Mouse (Mus musculus) forebrain, embryonic 11.5 days (tissue): Measurements from ENCODE around the gene Zbtb43. TPM values are rescaled to one million over a fixed set of nuclear protein-coding genes. Genes with fewer than 3 reads are reported as not detected.

Source experiments
- ATAC-seq: fragments of 200-750 bp; cut with Nextera tagmentation; replicated peaks from 2 replicates; pipeline ENCODE4 v1.8.0; 2017; ENCODE audit warnings: moderate TSS enrichment; ENCODE audit not compliant: low FRiP score
- DNase-seq: peaks from one replicate; pipeline ENCODE4 v3.0.0-alpha.2; 2017; ENCODE audit warnings: low spot score
- H3K27ac ChIP-seq: fragments of 300-500 bp; sonication (generic); 2 replicates; pipeline ENCODE4 v1.5.1; 2014; ENCODE audit warnings: low read depth, low read length
- H3K27me3 ChIP-seq: fragments of 300-500 bp; sonication (generic); 2 replicates; pipeline ENCODE4 v1.6.1; 2014; ENCODE audit warnings: mild to moderate bottlenecking, low read length, mixed read lengths; ENCODE audit not compliant: control insufficient read depth, insufficient read depth
- H3K36me3 ChIP-seq: fragments of 300-500 bp; sonication (generic); 2 replicates; pipeline ENCODE4 v1.6.1; 2014; ENCODE audit warnings: mild to moderate bottlenecking, low read length, moderate library complexity, mixed read lengths; ENCODE audit not compliant: control insufficient read depth, insufficient read depth
- H3K4me1 ChIP-seq: fragments of 300-500 bp; sonication (generic); replicated peaks from 2 replicates; pipeline ENCODE4 v1.6.1; 2014; ENCODE audit warnings: low read length, mixed read lengths; ENCODE audit not compliant: control insufficient read depth, insufficient read depth
- H3K4me2 ChIP-seq: fragments of 300-500 bp; sonication (generic); 2 replicates; pipeline ENCODE4 v1.6.1; 2014; ENCODE audit warnings: low read depth, mild to moderate bottlenecking, low read length, moderate library complexity, mixed read lengths; ENCODE audit not compliant: severe bottlenecking
- H3K4me3 ChIP-seq: fragments of 300-500 bp; sonication (generic); 2 replicates; pipeline ENCODE4 v1.5.1; 2014; ENCODE audit warnings: low read depth, low read length
- H3K9ac ChIP-seq: fragments of 300-500 bp; sonication (generic); 2 replicates; pipeline ENCODE4 v1.6.1; 2014; ENCODE audit warnings: low read length
- H3K9me3 ChIP-seq: fragments of 300-500 bp; sonication (generic); 2 replicates; pipeline ENCODE4 v1.6.1; 2016; ENCODE audit warnings: low read length, mixed read lengths; ENCODE audit not compliant: control insufficient read depth
- WGBS: fragments of 180-500 bp; shearing (Covaris S2); extraction: QIAGEN DNeasy Blood & Tissue Kit; methylation state at CpG from one replicate; pipeline ENCODE4 v1.1.7; 2014; 5-methylcytosine and 5-hydroxymethylcytosine counted together
- polyA plus RNA-seq: library from polyadenylated mRNA; unstranded; fragments of >200 nt; fragmentation: Nextera tagmentation; extraction: Ambion mirVana; gene quantifications from 2 replicates; pipeline ENCODE4 v1.2.1, GENCODE M21; 2014

The Zbtb43 gene
- polyA plus RNA-seq, 1 experiment from 2014 or later = 23.7 TPM

DNA sequence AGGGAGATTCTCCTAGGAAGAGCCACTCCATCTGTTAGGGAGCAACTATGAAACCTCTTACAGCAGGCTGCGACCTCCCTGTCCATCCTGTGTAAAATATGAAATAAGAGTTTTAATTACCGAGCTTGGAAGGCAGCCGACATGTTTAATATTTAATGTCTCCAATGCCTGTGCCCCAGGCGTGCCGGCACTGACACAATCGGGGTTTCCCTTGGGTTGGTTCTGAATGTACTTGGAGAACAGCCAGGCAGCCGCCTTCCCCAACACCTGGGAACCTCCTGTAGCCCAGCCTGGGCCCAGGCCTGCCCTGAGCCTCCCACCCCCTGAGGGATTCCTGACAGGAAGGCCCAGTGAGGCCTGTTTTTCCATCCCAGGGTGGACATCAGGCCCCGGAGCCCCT lies 19.0 kb upstream of the Zbtb43 start:
- DNase-seq (no peak), ATAC-seq (no peak)
- no peaks in the 10 kb centered on the region for H3K9me3 ChIP-seq
- no peak overlapping the region for H3K9ac ChIP-seq
- H3K4me3 ChIP-seq = no peak overlapping the region
- H3K4me2 ChIP-seq = no peak overlapping the region
- H3K27me3 ChIP-seq = peaks cover 2% of the 10 kb centered on the region; the same call in 1 of the 2 replicates
- H3K4me1 ChIP-seq = no peaks in the 10 kb centered on the region
- 84% methylated on average over 8 of the region's 8 CpGs for WGBS
- H3K27ac ChIP-seq = no peak overlapping the region
- H3K36me3 ChIP-seq = no peaks in the 10 kb centered on the region

DNA sequence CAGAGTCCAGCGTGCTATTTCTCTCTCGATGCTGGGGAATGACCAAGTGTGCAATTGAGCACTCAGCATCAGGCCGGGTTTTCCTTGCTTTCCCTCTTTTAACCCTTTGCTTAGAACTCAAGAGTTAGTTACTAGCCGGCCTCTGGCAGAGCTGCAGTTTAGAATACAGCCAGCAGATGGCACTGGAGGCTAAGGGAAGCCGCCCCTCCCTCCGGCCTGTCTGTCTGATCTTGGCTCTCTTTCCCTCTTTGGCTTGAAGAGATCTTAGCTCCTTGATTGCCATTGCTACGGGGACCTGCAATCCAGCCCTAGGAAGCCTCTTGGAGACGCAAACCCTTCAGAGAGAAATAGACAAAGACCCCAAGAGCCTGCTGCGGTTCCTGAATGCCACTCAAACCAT lies 18.5 kb upstream of the Zbtb43 start:
- no peak overlapping the region for H3K4me2 ChIP-seq
- 7% methylated on average over 9 of the region's 9 CpGs for WGBS
- no peak overlapping the region for H3K27ac ChIP-seq
- no peak overlapping the region for H3K4me3 ChIP-seq
- H3K9me3 ChIP-seq = no peaks in the 10 kb centered on the region
- H3K9ac ChIP-seq = no peak overlapping the region
- ATAC-seq = no peak
- peaks cover 2% of the 10 kb centered on the region; the same call in 1 of the 2 replicates for H3K27me3 ChIP-seq
- DNase-seq = peak; percentile 87
- no peaks in the 10 kb centered on the region for H3K36me3 ChIP-seq
- no peaks in the 10 kb centered on the region for H3K4me1 ChIP-seq

DNA sequence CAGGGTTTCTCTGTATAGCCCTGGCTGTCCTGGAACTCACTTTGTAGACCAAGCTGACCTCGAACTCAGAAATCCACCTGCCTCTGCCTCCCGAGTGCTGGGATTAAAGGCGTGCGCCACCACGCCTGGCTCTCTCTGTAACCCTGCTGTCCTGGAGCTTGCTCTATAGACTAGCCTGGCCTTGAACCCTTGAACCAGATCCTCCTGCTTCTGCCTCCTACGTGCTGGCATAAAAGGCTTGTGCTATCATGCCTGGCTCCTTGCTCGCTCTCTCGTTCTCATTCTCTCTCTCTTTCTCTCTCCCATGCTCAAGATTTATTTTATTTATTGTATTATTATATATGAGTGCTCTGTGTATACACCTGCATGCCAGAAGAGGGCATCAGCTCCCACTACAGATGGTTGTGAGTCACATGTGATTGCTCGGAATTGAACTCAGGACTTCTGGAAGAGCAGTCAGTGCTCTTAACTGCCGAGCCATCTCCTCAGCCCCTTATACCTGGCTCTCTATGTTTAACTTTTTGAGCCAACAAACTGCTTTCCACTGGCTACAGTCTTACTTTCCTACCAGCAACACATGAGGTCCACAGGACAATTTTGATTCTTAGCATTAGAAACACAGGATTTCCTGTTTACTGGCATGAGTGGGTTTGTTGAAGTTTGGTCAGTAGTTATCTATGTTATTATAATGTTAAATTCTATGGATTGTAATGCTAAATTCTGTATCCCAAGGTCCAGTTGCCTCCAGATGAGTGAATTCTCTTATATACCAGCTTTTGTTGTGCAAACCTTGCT lies 9.8 kb upstream of the Zbtb43 start:
- Histone ChIP-seq H3K27me3 (no peaks in the 10 kb centered on the region), H3K9ac (no peak overlapping the region), H3K4me3 (no peak overlapping the region), H3K4me1 (no peaks in the 10 kb centered on the region), H3K36me3 (no peaks in the 10 kb centered on the region), H3K27ac (no peak overlapping the region), H3K9me3 (no peaks in the 10 kb centered on the region), H3K4me2 (no peak overlapping the region)
- ATAC-seq = no peak
- no peak for DNase-seq
- WGBS = 90% methylated on average over 10 of the region's 10 CpGs

DNA sequence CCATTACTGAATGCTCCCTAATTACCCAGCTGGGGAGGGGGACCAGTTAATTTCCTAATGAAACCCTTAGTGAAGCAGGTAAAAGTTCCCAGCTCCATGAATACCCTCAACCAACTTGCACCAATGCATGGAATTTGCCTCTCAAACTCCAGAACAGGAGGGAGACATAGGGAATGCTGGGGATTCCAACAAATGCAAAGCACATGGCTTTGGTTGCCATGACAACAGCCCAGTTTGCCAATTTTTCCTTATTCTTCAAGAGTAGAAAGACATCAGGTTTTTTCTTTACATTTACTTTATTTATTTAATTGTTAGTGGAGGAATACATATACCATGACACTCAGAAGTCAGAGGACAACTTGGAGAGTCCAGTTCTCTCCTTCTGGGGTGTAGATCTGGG lies 7.6 kb upstream of the Zbtb43 start:
- ATAC-seq (no peak), DNase-seq (no peak)
- H3K4me2 ChIP-seq = no peak overlapping the region
- no peak overlapping the region for H3K27ac ChIP-seq
- no peaks in the 10 kb centered on the region for H3K9me3 ChIP-seq
- no peak overlapping the region for H3K4me3 ChIP-seq
- no peaks in the 10 kb centered on the region for H3K36me3 ChIP-seq
- H3K27me3 ChIP-seq = no peaks in the 10 kb centered on the region
- H3K4me1 ChIP-seq = no peaks in the 10 kb centered on the region
- H3K9ac ChIP-seq = no peak overlapping the region

DNA sequence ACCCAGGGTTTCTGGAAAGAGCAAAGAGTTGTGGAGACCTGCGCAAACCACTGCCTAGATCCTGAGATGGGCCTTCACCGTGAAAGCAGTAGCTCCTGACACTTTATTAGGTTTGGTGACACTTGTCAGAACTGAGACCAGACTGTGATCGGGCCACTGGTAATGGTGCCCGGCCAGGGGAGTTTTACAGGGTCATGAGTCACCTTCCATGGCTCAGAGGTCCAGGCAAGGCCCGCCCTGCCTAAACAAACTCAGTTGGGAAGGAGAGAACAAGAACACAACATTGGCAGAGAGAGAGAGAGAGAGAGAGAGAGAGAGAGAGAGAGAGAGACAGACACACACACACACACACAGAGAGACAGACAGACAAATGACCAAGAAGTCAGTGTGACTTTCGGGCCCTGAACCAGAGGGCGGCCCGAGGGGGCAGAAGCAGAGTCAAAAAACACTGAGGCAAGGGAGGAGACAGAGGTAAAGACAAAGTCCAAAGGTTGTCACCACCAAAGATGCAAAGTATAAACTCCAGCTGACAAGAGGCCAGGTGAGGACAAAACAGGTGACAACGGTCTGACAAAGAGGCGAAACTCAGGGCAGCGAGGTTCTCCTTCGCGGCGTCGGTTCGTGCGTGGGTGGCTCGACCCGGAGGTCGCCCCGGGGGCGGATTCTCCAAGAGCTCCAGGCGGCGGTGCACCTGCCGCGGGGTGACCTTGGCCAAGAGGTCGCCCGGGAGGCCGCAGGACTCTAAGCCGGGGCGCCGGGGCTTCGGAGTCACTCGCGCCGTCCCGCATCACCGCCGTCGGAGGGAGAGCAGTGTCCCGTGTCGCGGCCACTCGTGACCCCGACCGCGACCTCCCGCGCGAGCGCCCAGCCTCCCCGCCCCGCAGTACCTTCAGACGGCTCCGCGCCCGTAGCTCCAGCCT lies 553 bp downstream of the Zbtb43 start:
- DNase-seq = peak; percentile 58
- 7% methylated on average over 57 of the region's 57 CpGs for WGBS
- peaks cover 9% of the 10 kb centered on the region; the same call in 1 of the 2 replicates for H3K4me1 ChIP-seq
- no peaks in the 10 kb centered on the region for H3K36me3 ChIP-seq
- no peak; the same call in 1 of the 2 replicates for ATAC-seq
- no peaks in the 10 kb centered on the region for H3K27me3 ChIP-seq
- H3K27ac ChIP-seq = no peak overlapping the region
- H3K4me2 ChIP-seq = peak overlapping the region; percentile 83
- H3K9ac ChIP-seq = peak overlapping the region; percentile 86
- H3K9me3 ChIP-seq = no peaks in the 10 kb centered on the region
- H3K4me3 ChIP-seq = peak overlapping the region; percentile 97

DNA sequence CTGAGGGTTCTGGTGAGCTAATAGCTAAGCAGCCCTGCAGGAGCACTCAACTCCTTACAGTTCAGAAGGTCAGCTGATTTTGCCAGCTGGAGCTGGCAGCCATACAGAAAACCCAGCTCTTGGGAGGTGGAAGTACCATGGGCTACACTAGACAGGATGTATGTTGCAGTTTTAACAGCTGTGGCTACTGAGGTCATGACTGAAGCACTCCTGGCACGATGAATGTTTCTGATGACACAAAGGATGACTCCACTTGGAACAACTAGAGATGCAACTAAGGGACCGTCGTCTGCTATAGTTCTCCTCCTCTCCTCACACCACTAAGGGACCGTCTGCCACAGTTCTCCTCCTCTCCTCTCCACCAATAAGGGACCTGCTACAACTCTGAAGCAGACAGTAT lies 2.4 kb downstream of the Zbtb43 start:
- Histone ChIP-seq H3K9ac (no peak overlapping the region), H3K4me1 (peaks cover 9% of the 10 kb centered on the region; the same call in 1 of the 2 replicates)
- WGBS = 81% methylated on average over 4 of the region's 4 CpGs

DNA sequence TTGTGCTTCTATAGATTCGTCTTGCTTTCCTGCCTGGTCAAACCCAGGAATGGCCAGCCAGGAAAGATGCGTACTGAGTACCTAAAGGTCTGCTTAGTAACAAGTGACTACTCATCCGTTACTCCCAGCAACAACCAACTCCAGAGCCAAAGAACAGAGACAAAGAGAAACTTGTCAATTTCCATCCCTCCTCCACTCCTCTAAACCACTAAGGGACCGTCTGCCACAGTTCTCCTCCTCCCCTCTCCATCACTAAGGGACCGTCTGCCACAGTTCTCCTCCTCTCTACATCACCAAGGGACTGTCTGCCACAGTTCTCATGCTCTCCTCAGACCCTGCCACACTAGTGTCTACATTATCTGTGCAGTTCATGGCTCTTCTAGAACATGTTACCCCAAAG lies 3.1 kb downstream of the Zbtb43 start:
- Histone ChIP-seq H3K9ac (no peak overlapping the region; the same call in 1 of the 2 replicates), H3K4me2 (no peak overlapping the region), H3K36me3 (no peaks in the 10 kb centered on the region), H3K9me3 (no peaks in the 10 kb centered on the region), H3K4me3 (no peak overlapping the region), H3K27ac (no peak overlapping the region), H3K4me1 (peaks cover 9% of the 10 kb centered on the region; the same call in 1 of the 2 replicates), H3K27me3 (no peaks in the 10 kb centered on the region)
- no peak for ATAC-seq
- WGBS = 72% methylated on average over 5 of the region's 5 CpGs
- no peak for DNase-seq

More for the DNA sequence above, 2.4 kb downstream of the Zbtb43 start:
- Histone ChIP-seq H3K27ac (no peak overlapping the region), H3K36me3 (no peaks in the 10 kb centered on the region), H3K27me3 (no peaks in the 10 kb centered on the region), H3K4me2 (no peak overlapping the region), H3K9me3 (no peaks in the 10 kb centered on the region), H3K4me3 (no peak overlapping the region)
- no peak for DNase-seq
- ATAC-seq = no peak

DNA sequence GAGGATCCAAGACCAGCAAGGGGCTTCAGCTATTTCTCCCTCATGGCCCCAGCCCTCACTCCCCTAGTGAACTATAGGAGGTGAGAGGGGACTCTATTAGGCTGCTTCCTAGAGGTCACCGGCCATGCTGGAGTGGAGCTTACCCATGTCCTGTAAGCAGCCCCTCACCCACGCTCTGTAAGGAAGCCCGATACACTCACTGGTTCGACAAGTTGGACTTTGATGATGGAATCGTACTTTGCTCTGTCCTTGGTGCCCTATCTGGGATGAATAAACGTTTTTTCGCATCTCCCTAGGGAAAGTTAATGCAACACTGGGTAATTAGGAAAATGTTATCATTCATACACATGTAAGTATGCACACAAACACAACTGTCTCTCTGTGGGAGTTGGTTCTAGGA lies 6.3 kb downstream of the Zbtb43 start:
- Histone ChIP-seq H3K4me3 (no peak overlapping the region), H3K4me1 (peaks cover 4% of the 10 kb centered on the region; the same call in 1 of the 2 replicates), H3K36me3 (no peaks in the 10 kb centered on the region), H3K27ac (no peak overlapping the region), H3K27me3 (no peaks in the 10 kb centered on the region), H3K9me3 (no peaks in the 10 kb centered on the region), H3K9ac (no peak overlapping the region), H3K4me2 (no peak overlapping the region)
- DNase-seq (no peak), ATAC-seq (no peak)
- WGBS = 89% methylated on average over 7 of the region's 7 CpGs
